Mouse (Mus musculus): ENCODE data around the gene Gm49321.

- no peak for TF ChIP-seq POLR2A (IDR thresholded peaks at IDR 0.05; ENCODE audit: low read depth, low read length)
- no peak for TF ChIP-seq CTCF (IDR thresholded peaks at IDR 0.05; ENCODE audit: borderline replicate concordance, insufficient read depth, low read length)
These were observed 39.2 kb upstream of the Gm49321 start for GRCm38 (mm10) chr12:73898281-73898680.
